Mouse (Mus musculus) liver, embryonic 14.5 days (tissue): Measurements from ENCODE around the gene Clca4b. TPM values are rescaled to one million over a fixed set of nuclear protein-coding genes. Genes with fewer than 3 reads are reported as not detected.
"Not testable (repeated sequence)": the region's sequence is repeated elsewhere in the genome, so short reads cannot be mapped to it uniquely, and the experiment has no call there.

Source experiments
- ATAC-seq: fragments of 200-750 bp; cut with Nextera tagmentation; 2 replicates; pipeline ENCODE4 v1.8.0; 2017; ENCODE audit warnings: moderate number of reproducible peaks, mild to moderate bottlenecking, moderate library complexity; ENCODE audit not compliant: insufficient read depth
- DNase-seq, 3 experiments: peaks; one replicate each; pipeline ENCODE4 v3.0.0-alpha.2; 2012 to 2013; ENCODE audit warnings: low read depth in 3 of 3, low spot score in 3 of 3
- H3K27ac ChIP-seq: fragments of 300-500 bp; sonication (generic); 2 replicates; pipeline ENCODE4 v1.5.1; 2014; ENCODE audit warnings: moderate library complexity, mild to moderate bottlenecking, control low read depth, inconsistent platforms
- H3K27me3 ChIP-seq: fragments of 300-500 bp; sonication (generic); 2 replicates; pipeline ENCODE4 v1.6.1; 2014; ENCODE audit warnings: mild to moderate bottlenecking, low read length, moderate library complexity; ENCODE audit not compliant: control insufficient read depth, insufficient read depth
- H3K36me3 ChIP-seq: fragments of 300-500 bp; sonication (generic); replicated peaks from 2 replicates; pipeline ENCODE4 v1.6.1; 2014; ENCODE audit warnings: low read depth; ENCODE audit not compliant: control insufficient read depth, insufficient read depth
- H3K4me1 ChIP-seq, 2 experiments: fragments of 200-500 bp in 1 of 2; fragments of 300-500 bp in 1 of 2; sonication (generic) in 1 of 2; replicated peaks; 2 replicates each; pipeline ENCODE4 v1.6.1; 2012 to 2014; ENCODE audit warnings: antibody characterized with exemption in 1 of 2, inconsistent platforms in 1 of 2, low read length in 1 of 2; ENCODE audit not compliant: control insufficient read depth in 2 of 2, insufficient read depth in 2 of 2
- H3K4me2 ChIP-seq: fragments of 300-500 bp; sonication (generic); 2 replicates; pipeline ENCODE4 v1.6.1; 2014; ENCODE audit warnings: low read depth, mild to moderate bottlenecking, control low read depth, moderate library complexity
- H3K4me3 ChIP-seq, 2 experiments: fragments of 200-500 bp in 1 of 2; fragments of 300-500 bp in 1 of 2; sonication (generic) in 1 of 2; 2 replicates each; pipeline ENCODE4 v1.5.1; 2012 to 2014; ENCODE audit warnings: low read depth in 2 of 2, low read length in 2 of 2, mild to moderate bottlenecking in 2 of 2, control low read depth in 1 of 2, inconsistent platforms in 1 of 2, moderate library complexity in 1 of 2; ENCODE audit not compliant: insufficient read depth in 1 of 2
- H3K9ac ChIP-seq: fragments of 300-500 bp; sonication (generic); replicated peaks from 2 replicates; pipeline ENCODE4 v1.6.1; 2014; ENCODE audit warnings: mild to moderate bottlenecking, control low read depth, moderate library complexity
- H3K9me3 ChIP-seq: fragments of 300-500 bp; sonication (generic); 2 replicates; pipeline ENCODE4 v1.6.1; 2016; ENCODE audit warnings: low read length, mixed read lengths; ENCODE audit not compliant: control insufficient read depth
- CTCF ChIP-seq: IDR thresholded peaks from 2 replicates; pipeline ENCODE4 v1.5.1; 2016; ENCODE audit warnings: antibody characterized with exemption, low read depth, control low read depth
- EP300 ChIP-seq: IDR thresholded peaks from 2 replicates; pipeline ENCODE4 v1.6.1; 2016; ENCODE audit warnings: antibody characterized with exemption, low read depth
- WGBS: fragments of 180-500 bp; shearing (Covaris S2); extraction: QIAGEN DNeasy Blood & Tissue Kit; methylation state at CpG from one replicate; pipeline ENCODE4 v1.1.7; 2014; ENCODE audit not compliant: insufficient replicate concordance; 5-methylcytosine and 5-hydroxymethylcytosine counted together
- polyA plus RNA-seq, 2 experiments: library from polyadenylated mRNA; depleted of rRNA in 1 of 2; stranded (reverse) in 1 of 2; unstranded in 1 of 2; fragments of >200 nt; fragmentation: Nextera tagmentation in 1 of 2; extraction: Ambion mirVana in 1 of 2; gene quantifications; 2 replicates each; pipeline versions ENCODE4 v1.2.1 to v1.2.3; 2012 to 2014

The Clca4b gene
- polyA plus RNA-seq, 2 experiments = not detected

GRCm38 (mm10) chr3:144971553-144972270, 39.4 kb upstream of the Clca4b start:
- Histone ChIP-seq H3K4me1 (no peaks in the 10 kb centered on the region), H3K27me3 (no peaks in the 10 kb centered on the region), H3K4me2 (no peak overlapping the region), H3K4me3 (no peak overlapping the region), H3K9ac (no peak overlapping the region), H3K36me3 (no peaks in the 10 kb centered on the region), H3K9me3 (no peaks in the 10 kb centered on the region), H3K27ac (no peak overlapping the region)
- ATAC-seq = no peak
- 62% methylated on average over 9 of the region's 9 CpGs for WGBS
- DNase-seq = no peak
- TF ChIP-seq EP300 = no peak
- TF ChIP-seq CTCF = no peak

GRCm38 (mm10) chr3:144969755-144970154, 37.4 kb upstream of the Clca4b start:
- Histone ChIP-seq H3K9ac (no peak overlapping the region), H3K36me3 (no peaks in the 10 kb centered on the region), H3K9me3 (no peaks in the 10 kb centered on the region), H3K4me2 (no peak overlapping the region), H3K4me3 (no peak overlapping the region), H3K4me1 (no peaks in the 10 kb centered on the region), H3K27ac (no peak overlapping the region), H3K27me3 (no peaks in the 10 kb centered on the region)
- ATAC-seq = no peak
- 57% methylated on average over 1 of the region's 1 CpGs for WGBS
- no peak for DNase-seq
- no peak for TF ChIP-seq EP300
- TF ChIP-seq CTCF = no peak

- 40% methylated on average over 4 of the region's 4 CpGs for WGBS
- H3K4me2 ChIP-seq = no peak overlapping the region
- no peak overlapping the region for H3K27ac ChIP-seq
- H3K9ac ChIP-seq = no peak overlapping the region
- DNase-seq = no peak
- H3K9me3 ChIP-seq = no peaks in the 10 kb centered on the region
- H3K4me1 ChIP-seq = no peaks in the 10 kb centered on the region
- no peak for ATAC-seq
- TF ChIP-seq EP300 (no peak), CTCF (no peak)
- no peaks in the 10 kb centered on the region for H3K27me3 ChIP-seq
- no peaks in the 10 kb centered on the region for H3K36me3 ChIP-seq
- no peak overlapping the region for H3K4me3 ChIP-seq
Measured at GRCm38 (mm10) chr3:144966074-144966473, 33.7 kb upstream of the Clca4b start.

- no peak for ATAC-seq
- Histone ChIP-seq H3K27ac (no peak overlapping the region), H3K4me3 (no peak overlapping the region), H3K9me3 (no peaks in the 10 kb centered on the region), H3K36me3 (no peaks in the 10 kb centered on the region), H3K4me1 (no peaks in the 10 kb centered on the region), H3K4me2 (no peak overlapping the region), H3K9ac (no peak overlapping the region), H3K27me3 (no peaks in the 10 kb centered on the region)
- no peak for TF ChIP-seq EP300
- TF ChIP-seq CTCF = no peak
- no peak for DNase-seq
- WGBS = 41% methylated on average over 4 of the region's 4 CpGs
Measured at GRCm38 (mm10) chr3:144950829-144951228, 18.5 kb upstream of the Clca4b start.

- DNase-seq, H3K4me1 ChIP-seq, H3K9me3 ChIP-seq, H3K27ac ChIP-seq, H3K27me3 ChIP-seq, ATAC-seq, H3K4me3 ChIP-seq, H3K4me2 ChIP-seq, H3K36me3 ChIP-seq, H3K9ac ChIP-seq: not testable (repeated sequence)
- 42% methylated on average over 5 of the region's 5 CpGs for WGBS
Measured at GRCm38 (mm10) chr3:144947376-144947775, 15.0 kb upstream of the Clca4b start.

DNA sequence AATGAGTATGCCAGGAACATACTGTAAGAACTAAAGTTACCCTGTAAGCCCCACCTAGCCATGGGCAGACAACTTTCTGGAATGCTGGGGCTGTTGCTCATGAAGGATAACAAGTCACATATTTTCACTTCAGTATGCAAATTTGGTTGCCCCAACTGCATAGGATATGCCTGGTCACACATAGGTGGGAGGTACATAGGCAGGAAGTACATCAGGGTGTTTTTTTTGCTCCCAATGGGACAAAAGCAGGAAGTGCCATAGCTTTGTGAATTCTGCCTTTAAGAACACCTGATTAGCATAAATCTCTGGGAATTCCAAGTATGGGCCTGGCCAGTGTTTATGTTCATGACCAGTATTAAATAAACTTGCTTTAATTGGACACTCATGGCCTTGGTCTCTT, 1.3 kb upstream of the Clca4b start:
- DNase-seq, ATAC-seq, H3K27me3 ChIP-seq, H3K4me1 ChIP-seq, H3K36me3 ChIP-seq, H3K4me3 ChIP-seq, H3K9me3 ChIP-seq, H3K27ac ChIP-seq, H3K9ac ChIP-seq, H3K4me2 ChIP-seq: not testable (repeated sequence)
